Mouse (Mus musculus) embryonic facial prominence, embryonic 13.5 days (tissue): ENCODE data around the gene Themis2. TPM values are rescaled to one million over a fixed set of nuclear protein-coding genes. Genes with fewer than 3 reads are reported as not detected.
"Not testable (repeated sequence)": the region's sequence is repeated elsewhere in the genome, so short reads cannot be mapped to it uniquely, and the experiment has no call there.

Source experiments
- ATAC-seq: fragments of 200-750 bp; cut with Nextera tagmentation; 2 replicates; pipeline ENCODE4 v1.8.0; 2017; ENCODE audit warnings: low read depth; ENCODE audit not compliant: insufficient number of reproducible peaks, insufficient read depth, low FRiP score, low TSS enrichment
- H3K27ac ChIP-seq: fragments of 300-500 bp; sonication (generic); 2 replicates; pipeline ENCODE4 v1.5.1; 2015; ENCODE audit warnings: moderate library complexity, mild to moderate bottlenecking, inconsistent platforms
- H3K27me3 ChIP-seq: fragments of 300-500 bp; sonication (generic); 2 replicates; pipeline ENCODE4 v1.6.1; 2015; ENCODE audit warnings: mild to moderate bottlenecking, inconsistent platforms
- H3K36me3 ChIP-seq: fragments of 300-500 bp; sonication (generic); 2 replicates; pipeline ENCODE4 v1.6.1; 2015; ENCODE audit warnings: mild to moderate bottlenecking, inconsistent platforms
- H3K4me1 ChIP-seq: fragments of 300-500 bp; sonication (generic); 2 replicates; pipeline ENCODE4 v1.6.1; 2015; ENCODE audit warnings: inconsistent platforms
- H3K4me2 ChIP-seq: fragments of 300-500 bp; sonication (generic); 2 replicates; pipeline ENCODE4 v1.6.1; 2015; ENCODE audit warnings: moderate library complexity, mild to moderate bottlenecking, inconsistent platforms
- H3K4me3 ChIP-seq: fragments of 300-500 bp; sonication (generic); 2 replicates; pipeline ENCODE4 v1.5.1; 2015; ENCODE audit warnings: mild to moderate bottlenecking, inconsistent platforms
- H3K9ac ChIP-seq: fragments of 300-500 bp; sonication (generic); 2 replicates; pipeline ENCODE4 v1.6.1; 2015; ENCODE audit warnings: mild to moderate bottlenecking, inconsistent platforms
- H3K9me3 ChIP-seq: fragments of 300-500 bp; sonication (generic); 2 replicates; pipeline ENCODE4 v1.6.1; 2016; ENCODE audit warnings: inconsistent platforms
- WGBS: fragments of 180-500 bp; shearing (Covaris S2); methylation state at CpG from one replicate; pipeline ENCODE4 v1.1.7; 2015; ENCODE audit warnings: mixed read lengths; 5-methylcytosine and 5-hydroxymethylcytosine counted together
- polyA plus RNA-seq: library from polyadenylated mRNA; unstranded; fragments of >200 nt; fragmentation: Nextera tagmentation; extraction: Ambion mirVana; gene quantifications from 2 replicates; pipeline ENCODE4 v1.2.1, GENCODE M21; 2015

Themis2 gene
- polyA plus RNA-seq, 1 experiment from 2014 or later: 0.79 TPM

DNA sequence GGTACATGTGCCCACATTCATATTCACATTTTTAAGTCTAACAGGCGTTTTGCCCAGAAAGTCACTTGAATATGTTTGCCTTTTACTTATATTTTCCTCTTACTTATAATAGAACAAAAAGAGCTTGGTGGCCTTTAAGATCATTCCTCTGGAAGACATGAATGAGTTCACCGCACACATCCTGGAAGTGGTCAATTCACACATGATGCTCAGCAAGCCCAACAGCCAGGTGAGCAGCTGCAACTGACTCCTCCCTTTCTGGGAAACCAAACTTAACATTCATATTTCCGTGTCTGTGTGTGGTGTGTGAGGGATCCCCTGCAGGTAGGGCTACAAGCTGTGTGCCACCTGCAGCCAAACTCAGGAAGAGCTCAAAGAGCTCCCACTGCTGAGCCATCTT lies 21.3 kb downstream of the Themis2 start:
- H3K4me3 ChIP-seq: no peak overlapping the region
- H3K27me3 ChIP-seq: no peaks in the 10 kb centered on the region
- ATAC-seq: no peak
- no peak overlapping the region for H3K9ac ChIP-seq
- 85% methylated on average over 3 of the region's 3 CpGs for WGBS
- no peak overlapping the region for H3K27ac ChIP-seq
- H3K36me3 ChIP-seq: peaks cover 97% of the 10 kb centered on the region
- no peak overlapping the region for H3K4me2 ChIP-seq
- no peaks in the 10 kb centered on the region for H3K9me3 ChIP-seq
- H3K4me1 ChIP-seq: no peaks in the 10 kb centered on the region

DNA sequence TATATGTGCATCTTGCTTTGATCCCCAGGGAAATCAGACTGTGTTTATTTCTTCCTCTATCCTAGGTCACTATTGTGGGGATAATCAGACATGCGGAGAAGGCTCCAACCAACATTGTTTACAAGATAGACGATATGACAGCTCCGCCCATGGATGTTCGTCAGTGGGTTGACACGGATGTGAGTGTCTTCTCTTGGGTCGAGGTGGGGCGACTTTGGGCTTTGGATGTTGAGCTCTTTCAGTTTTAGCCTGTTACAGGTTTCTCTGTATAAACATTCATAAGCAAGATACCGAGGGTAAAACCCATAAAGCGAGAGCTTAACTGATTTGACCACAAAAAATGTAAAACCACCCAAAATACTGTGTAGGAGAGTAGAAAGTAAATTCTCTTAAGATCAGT lies 24.4 kb downstream of the Themis2 start:
- no peak for ATAC-seq
- no peaks in the 10 kb centered on the region for H3K27me3 ChIP-seq
- WGBS: 90% methylated on average over 9 of the region's 9 CpGs

GRCm38 (mm10) chr4:132767914-132768876 lies 28.0 kb downstream of the Themis2 start, which contains the start of gene Rpa2:
Gene Rpa2 (plus strand): TSS chr4:132768332.
- Histone ChIP-seq H3K36me3 (peaks cover 32% of the 10 kb centered on the region), H3K4me1 (peaks cover 9% of the 10 kb centered on the region), H3K4me3 (peak within 1 kb of the TSS; percentile 85), H3K27ac (peak within 1 kb of the TSS; percentile 55; the same call in 1 of the 2 replicates), H3K4me2 (peak within 1 kb of the TSS; percentile 75), H3K9me3 (no peaks in the 10 kb centered on the region), H3K27me3 (no peaks in the 10 kb centered on the region), H3K9ac (peak within 1 kb of the TSS; percentile 84)
- ATAC-seq: peak; percentile 94
- under 1% methylated on average over 71 of the region's 71 CpGs for WGBS

More for the DNA sequence above, 24.4 kb downstream of the Themis2 start:
- Histone ChIP-seq H3K36me3 (peaks cover 67% of the 10 kb centered on the region), H3K9ac (no peak overlapping the region), H3K27ac (no peak overlapping the region), H3K4me1 (peaks cover 9% of the 10 kb centered on the region), H3K9me3 (no peaks in the 10 kb centered on the region), H3K4me3 (no peak overlapping the region), H3K4me2 (no peak overlapping the region)

- not testable (repeated sequence) for H3K4me1 ChIP-seq, H3K9me3 ChIP-seq, H3K4me3 ChIP-seq, ATAC-seq, H3K27me3 ChIP-seq, H3K36me3 ChIP-seq, H3K4me2 ChIP-seq, H3K9ac ChIP-seq, H3K27ac ChIP-seq
- WGBS: 81% methylated on average over 3 of the region's 3 CpGs
Measured at GRCm38 (mm10) chr4:132763125-132763524, 33.1 kb downstream of the Themis2 start.

- no peak for ATAC-seq
- H3K27ac ChIP-seq: no peak overlapping the region
- no peak overlapping the region for H3K4me3 ChIP-seq
- no peak overlapping the region for H3K4me2 ChIP-seq
- H3K9me3 ChIP-seq: no peaks in the 10 kb centered on the region
- H3K27me3 ChIP-seq: peaks cover 6% of the 10 kb centered on the region
- H3K9ac ChIP-seq: no peak overlapping the region
- WGBS: 69% methylated on average over 6 of the region's 6 CpGs
- H3K4me1 ChIP-seq: no peaks in the 10 kb centered on the region
- H3K36me3 ChIP-seq: no peaks in the 10 kb centered on the region
Measured at GRCm38 (mm10) chr4:132762602-132763001, 33.6 kb downstream of the Themis2 start.

GRCm38 (mm10) chr4:132760296-132760695 lies 35.9 kb downstream of the Themis2 start:
- 59% methylated on average over 3 of the region's 3 CpGs for WGBS
- peaks cover 7% of the 10 kb centered on the region; the same call in 1 of the 2 replicates for H3K4me1 ChIP-seq
- H3K27me3 ChIP-seq: peaks cover 10% of the 10 kb centered on the region
- no peak overlapping the region for H3K4me3 ChIP-seq
- H3K4me2 ChIP-seq: no peak overlapping the region
- H3K9me3 ChIP-seq: no peaks in the 10 kb centered on the region
- H3K36me3 ChIP-seq: no peaks in the 10 kb centered on the region
- no peak overlapping the region for H3K9ac ChIP-seq
- no peak overlapping the region for H3K27ac ChIP-seq
- no peak for ATAC-seq

- no peaks in the 10 kb centered on the region for H3K9me3 ChIP-seq
- H3K27me3 ChIP-seq: peaks cover 10% of the 10 kb centered on the region
- H3K9ac ChIP-seq: no peak overlapping the region; the same call in 1 of the 2 replicates
- 81% methylated on average over 7 of the region's 7 CpGs for WGBS
- no peaks in the 10 kb centered on the region for H3K36me3 ChIP-seq
- H3K27ac ChIP-seq: no peak overlapping the region
- H3K4me3 ChIP-seq: no peak overlapping the region
- ATAC-seq: no peak
- H3K4me2 ChIP-seq: peak overlapping the region; percentile 92
- peaks cover 7% of the 10 kb centered on the region; the same call in 1 of the 2 replicates for H3K4me1 ChIP-seq
Measured at GRCm38 (mm10) chr4:132757633-132758351, 38.4 kb downstream of the Themis2 start.

GRCm38 (mm10) chr4:132756974-132757373 lies 39.2 kb downstream of the Themis2 start, which contains the start of gene Smpdl3b:
Gene Smpdl3b (minus strand): TSS chr4:132757252.
- Histone ChIP-seq H3K36me3 (no peaks in the 10 kb centered on the region), H3K4me3 (peak within 1 kb of the TSS; percentile 51), H3K27me3 (peaks cover 10% of the 10 kb centered on the region), H3K4me1 (peaks cover 7% of the 10 kb centered on the region; the same call in 1 of the 2 replicates), H3K9ac (peak within 1 kb of the TSS; percentile 77), H3K27ac (no peak within 1 kb of the TSS), H3K9me3 (no peaks in the 10 kb centered on the region), H3K4me2 (peak within 1 kb of the TSS; percentile 92)
- ATAC-seq: no peak
- WGBS: 1% methylated on average over 22 of the region's 22 CpGs

- peaks cover 7% of the 10 kb centered on the region; the same call in 1 of the 2 replicates for H3K4me1 ChIP-seq
- no peak overlapping the region for H3K27ac ChIP-seq
- no peak overlapping the region for H3K4me3 ChIP-seq
- H3K9ac ChIP-seq: no peak overlapping the region
- WGBS: 72% methylated on average over 6 of the region's 6 CpGs
- no peak overlapping the region for H3K4me2 ChIP-seq
- H3K9me3 ChIP-seq: no peaks in the 10 kb centered on the region
- no peak for ATAC-seq
- no peaks in the 10 kb centered on the region for H3K36me3 ChIP-seq
- peaks cover 8% of the 10 kb centered on the region for H3K27me3 ChIP-seq
Measured at GRCm38 (mm10) chr4:132752992-132753391, 43.2 kb downstream of the Themis2 start.

GRCm38 (mm10) chr4:132749258-132749982 lies 46.8 kb downstream of the Themis2 start:
- no peak overlapping the region for H3K4me2 ChIP-seq
- H3K27ac ChIP-seq: no peak overlapping the region
- no peaks in the 10 kb centered on the region for H3K9me3 ChIP-seq
- no peaks in the 10 kb centered on the region for H3K36me3 ChIP-seq
- H3K4me1 ChIP-seq: no peaks in the 10 kb centered on the region
- no peak overlapping the region for H3K9ac ChIP-seq
- ATAC-seq: no peak
- no peaks in the 10 kb centered on the region for H3K27me3 ChIP-seq
- no peak overlapping the region for H3K4me3 ChIP-seq
- 78% methylated on average over 6 of the region's 6 CpGs for WGBS

GRCm38 (mm10) chr4:132748778-132749177 lies 47.4 kb downstream of the Themis2 start:
- Histone ChIP-seq H3K9ac (no peak overlapping the region), H3K4me3 (no peak overlapping the region), H3K36me3 (no peaks in the 10 kb centered on the region), H3K27me3 (no peaks in the 10 kb centered on the region), H3K4me1 (no peaks in the 10 kb centered on the region), H3K4me2 (no peak overlapping the region), H3K27ac (no peak overlapping the region), H3K9me3 (no peaks in the 10 kb centered on the region)
- ATAC-seq: no peak
- WGBS: 90% methylated on average over 4 of the region's 4 CpGs
